Mouse (Mus musculus) adrenal gland, postnatal 14 days (tissue): ENCODE results near the gene Cbx3. TPM values are rescaled to one million over a fixed set of nuclear protein-coding genes. Genes with fewer than 3 reads are reported as not detected.
"Not testable (repeated sequence)": the region's sequence is repeated elsewhere in the genome, so short reads cannot be mapped to it uniquely, and the experiment has no call there.

Experiments used
- DNase-seq: peaks from one replicate; pipeline ENCODE4 v3.0.0; 2021; ENCODE audit warnings: mixed read lengths
- total RNA-seq: library from RNA; stranded (reverse); gene quantifications from 2 replicates; pipeline ENCODE4 v1.2.3, GENCODE M21; 2021

Cbx3 gene
- total RNA-seq, 1 experiment from 2014 or later = 111 TPM

- peak; percentile 98 for DNase-seq
Observed at GRCm38 (mm10) chr6:51469715-51470310, 347 bp upstream of the Cbx3 start, which contains the start of gene Hnrnpa2b1. TSS of gene Hnrnpa2b1 (minus strand) at chr6:51469894.

GRCm38 (mm10) chr6:51471179-51471505, 982 bp downstream of the Cbx3 start:
- no peak for DNase-seq

DNA sequence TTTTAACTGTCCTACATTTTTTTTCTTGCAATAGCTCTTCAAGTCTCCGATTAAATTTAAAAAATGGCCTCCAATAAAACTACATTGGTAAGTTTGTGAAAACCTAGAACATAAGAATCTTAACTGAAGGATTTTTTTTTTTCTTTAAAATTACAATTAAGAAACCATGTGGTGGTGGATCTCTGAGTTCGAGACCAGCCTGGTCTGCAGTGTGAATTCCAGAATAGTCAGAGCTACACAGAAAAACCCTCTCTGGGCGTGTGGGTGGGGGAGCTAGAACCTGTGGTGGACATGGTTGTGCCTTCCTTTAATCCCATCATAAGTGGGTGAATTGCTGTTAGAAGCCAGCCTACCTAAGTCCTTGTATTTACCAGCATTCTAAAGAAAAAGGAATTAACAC, 1.6 kb downstream of the Cbx3 start:
- no peak for DNase-seq

GRCm38 (mm10) chr6:51472213-51472612, 2.1 kb downstream of the Cbx3 start:
- no peak for DNase-seq

GRCm38 (mm10) chr6:51479136-51479731, 9.1 kb downstream of the Cbx3 start:
- no peak for DNase-seq

GRCm38 (mm10) chr6:51481548-51481947, 11.4 kb downstream of the Cbx3 start:
- DNase-seq = no peak

DNA sequence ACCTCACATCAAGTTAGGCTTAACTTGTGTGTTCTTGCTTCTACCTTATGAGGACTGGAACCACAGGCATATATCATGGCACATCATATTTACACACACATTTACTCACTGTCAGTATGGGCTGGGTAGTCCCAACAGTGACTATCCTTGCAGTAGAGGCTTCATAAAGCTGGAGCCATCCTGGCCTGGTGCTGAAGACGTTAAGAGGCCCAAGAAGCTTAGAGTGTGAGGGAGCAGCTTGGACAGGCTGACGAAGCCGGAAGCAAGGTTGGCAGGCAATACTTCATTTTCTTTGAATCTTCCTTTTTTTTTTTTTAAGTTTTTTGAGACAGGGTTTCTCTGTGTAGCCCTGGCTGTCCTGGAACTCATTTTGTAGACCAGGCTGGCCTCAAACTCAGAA, 13.7 kb downstream of the Cbx3 start:
- DNase-seq = no peak

DNA sequence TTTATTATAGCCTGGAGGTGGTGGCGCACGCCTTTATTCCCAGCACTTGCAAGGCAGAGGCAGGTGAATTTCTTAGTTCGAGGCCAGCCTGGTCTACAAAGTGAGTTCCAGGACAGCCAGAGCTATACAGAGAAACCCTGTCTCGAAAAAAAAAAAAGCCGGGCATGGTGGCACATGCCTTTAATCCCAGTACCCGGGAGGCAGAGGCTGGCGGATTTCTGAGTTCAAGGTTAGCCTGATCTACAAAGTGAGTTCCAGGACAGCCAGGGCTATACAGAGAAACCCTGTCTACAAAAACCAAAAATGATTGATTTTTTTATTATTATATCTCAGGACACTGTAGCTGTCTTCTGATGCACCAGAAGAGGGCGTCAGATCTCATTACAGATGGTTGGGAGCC, 14.4 kb downstream of the Cbx3 start:
- DNase-seq = not testable (repeated sequence)

- no peak for DNase-seq
Observed at GRCm38 (mm10) chr6:51485646-51486045, 15.5 kb downstream of the Cbx3 start.

DNA sequence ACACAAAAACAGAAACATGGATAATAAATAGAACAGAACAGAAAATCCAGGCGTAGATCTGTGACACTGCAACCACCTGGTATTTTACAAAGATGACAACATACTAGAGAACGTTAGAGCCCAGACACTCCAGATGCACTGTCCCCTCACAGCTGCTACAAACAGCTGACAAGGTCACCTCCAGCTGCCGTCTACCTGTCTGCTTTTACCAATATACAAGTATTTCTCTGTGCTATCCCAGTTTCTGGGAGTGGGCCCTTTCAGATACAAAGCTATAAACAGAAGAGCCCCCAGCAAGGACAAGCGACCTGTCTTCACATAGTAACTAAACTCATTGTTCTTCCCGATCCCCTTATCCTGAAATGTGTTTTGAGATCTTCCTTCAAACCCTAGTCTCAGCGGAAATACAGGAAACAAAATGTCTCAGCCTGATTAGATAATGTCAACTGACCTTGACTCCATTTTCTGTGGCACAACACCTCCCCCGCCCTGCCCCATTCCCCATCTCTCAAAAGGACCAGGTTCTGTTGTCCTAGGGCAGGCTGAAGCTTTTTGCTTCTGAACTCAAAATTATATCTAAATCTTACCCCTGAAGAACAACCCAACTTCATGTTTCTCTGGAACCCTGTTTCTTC, 16.0 kb downstream of the Cbx3 start:
- DNase-seq = no peak

GRCm38 (mm10) chr6:51486731-51487130, 16.6 kb downstream of the Cbx3 start:
- no peak for DNase-seq

GRCm38 (mm10) chr6:51489787-51490186, 19.6 kb downstream of the Cbx3 start:
- DNase-seq = peak; percentile 73

- DNase-seq = no peak
Observed at GRCm38 (mm10) chr6:51497321-51498111, 27.4 kb downstream of the Cbx3 start.

- no peak for DNase-seq
Observed at GRCm38 (mm10) chr6:51505671-51506070, 35.5 kb downstream of the Cbx3 start.

DNA sequence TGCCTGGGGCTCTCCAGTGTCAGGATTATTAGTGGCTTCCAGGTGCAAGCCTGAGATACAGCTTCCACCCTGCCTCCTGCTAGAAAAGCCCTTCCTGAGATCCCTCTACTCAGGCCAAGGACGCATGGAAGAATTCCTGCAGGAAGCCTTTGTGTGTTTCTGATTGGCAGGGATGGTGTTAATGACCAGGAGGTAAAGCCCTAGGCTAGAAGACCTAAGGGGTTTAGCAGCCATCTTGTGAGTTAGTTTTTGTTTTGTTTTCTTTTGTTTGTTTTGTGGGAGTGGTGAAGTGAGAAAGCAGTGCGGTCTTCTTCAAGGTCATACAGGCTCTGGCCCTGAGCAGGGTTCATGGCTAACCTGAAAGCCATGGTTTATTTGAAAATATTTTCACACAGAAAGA, 37.4 kb downstream of the Cbx3 start:
- DNase-seq = no peak

DNA sequence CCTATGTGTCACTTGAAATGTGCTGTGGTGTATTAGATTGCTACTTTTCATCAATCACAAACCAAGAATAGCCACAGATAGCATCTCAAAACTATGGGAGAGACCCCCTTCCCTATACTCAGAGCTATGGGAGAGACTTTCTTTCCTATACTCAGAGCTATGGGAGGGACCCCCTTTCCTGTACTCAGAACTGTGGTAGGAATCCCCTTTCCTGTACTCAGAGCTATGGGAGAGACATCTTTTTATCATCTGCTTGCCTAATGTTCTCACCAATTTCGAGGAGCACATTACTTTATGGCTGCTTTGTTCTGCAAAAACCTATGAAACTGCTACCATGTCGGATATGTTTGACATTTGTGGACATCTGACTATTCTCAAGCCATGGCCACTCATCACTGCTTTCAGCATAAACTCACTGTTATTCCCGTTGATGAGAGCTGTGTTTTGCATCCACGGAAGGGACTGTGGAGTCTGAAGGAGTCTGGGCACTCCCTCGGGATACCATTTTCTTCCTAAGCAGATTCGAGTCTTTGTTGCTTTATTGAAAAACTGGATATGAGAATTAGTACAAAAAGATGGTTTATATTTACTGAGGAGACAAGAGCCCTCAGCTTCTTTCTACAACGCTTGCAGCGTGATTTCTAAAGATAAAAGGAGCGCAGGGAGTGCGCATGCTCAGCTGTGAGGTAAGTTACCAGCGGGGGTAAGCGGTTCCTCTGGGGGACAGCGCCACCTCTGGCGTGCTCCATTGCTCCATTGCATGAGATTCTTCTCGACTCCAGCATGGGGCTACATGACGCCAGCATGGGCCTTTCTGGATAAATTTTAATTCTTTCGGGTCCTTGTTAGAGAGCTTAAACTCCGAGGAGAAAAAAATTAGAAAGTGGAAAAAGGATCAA, 38.8 kb downstream of the Cbx3 start:
- peak; percentile 89 for DNase-seq

- peak; percentile 78 for DNase-seq
Observed at GRCm38 (mm10) chr6:51510094-51510493, 39.9 kb downstream of the Cbx3 start.

DNA sequence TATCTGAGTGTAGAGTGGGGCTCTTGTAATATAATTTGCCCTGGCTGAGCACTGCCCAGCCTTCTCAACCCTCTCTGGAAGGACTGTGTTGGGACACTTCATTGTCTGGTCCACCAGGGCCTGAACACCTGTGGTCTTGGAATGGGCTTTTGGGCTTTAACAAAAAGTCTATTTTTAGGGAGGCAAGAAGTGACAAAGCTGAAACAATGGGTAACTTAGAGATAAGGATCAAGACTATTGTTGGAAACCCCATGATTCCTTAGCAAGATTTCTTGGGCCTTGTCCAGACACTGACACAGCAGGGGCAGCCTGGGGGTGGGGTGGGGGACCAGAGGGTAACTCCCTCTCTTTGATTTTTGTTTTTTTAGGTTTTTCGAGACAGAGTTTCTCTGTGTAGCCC, 40.8 kb downstream of the Cbx3 start:
- no peak for DNase-seq

DNA sequence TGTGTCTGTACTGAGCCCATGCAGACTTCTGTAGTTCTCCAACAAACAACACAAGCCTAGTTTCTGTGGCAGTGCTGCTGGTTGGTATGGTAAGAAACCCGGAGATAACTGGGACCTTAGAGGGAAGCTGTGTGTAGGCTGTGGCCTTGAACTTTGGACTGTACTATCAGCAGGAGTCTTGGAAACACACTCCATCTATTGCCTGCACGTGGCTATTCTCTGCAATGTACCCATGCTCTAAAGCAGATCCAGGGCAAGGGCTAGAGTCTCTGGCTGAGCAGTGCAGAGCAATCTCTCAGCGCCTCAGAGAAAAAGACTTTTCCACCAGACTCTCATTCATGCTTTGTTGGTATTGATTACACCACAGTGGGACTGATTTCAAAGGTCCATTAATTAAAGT, 43.6 kb downstream of the Cbx3 start:
- DNase-seq = no peak

DNA sequence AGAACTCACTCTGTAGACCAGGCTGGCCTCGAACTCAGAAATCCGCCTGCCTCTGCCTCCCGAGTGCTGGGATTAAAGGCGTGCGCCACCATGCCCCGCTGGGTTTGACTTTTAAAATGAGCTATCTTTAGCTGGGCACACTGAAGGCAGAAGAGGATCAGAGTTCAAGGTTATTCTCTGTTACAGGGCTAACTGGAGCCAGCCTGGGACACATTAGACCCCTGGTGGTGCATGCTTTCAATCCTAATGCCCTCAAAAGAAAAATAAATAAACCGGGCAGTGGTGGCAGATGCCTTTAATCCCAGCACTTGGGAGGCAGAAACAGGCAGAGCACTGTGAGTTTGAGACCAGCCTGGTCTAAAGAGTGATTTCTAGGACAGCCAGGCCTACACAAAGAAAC, 44.7 kb downstream of the Cbx3 start:
- DNase-seq = no peak

DNA sequence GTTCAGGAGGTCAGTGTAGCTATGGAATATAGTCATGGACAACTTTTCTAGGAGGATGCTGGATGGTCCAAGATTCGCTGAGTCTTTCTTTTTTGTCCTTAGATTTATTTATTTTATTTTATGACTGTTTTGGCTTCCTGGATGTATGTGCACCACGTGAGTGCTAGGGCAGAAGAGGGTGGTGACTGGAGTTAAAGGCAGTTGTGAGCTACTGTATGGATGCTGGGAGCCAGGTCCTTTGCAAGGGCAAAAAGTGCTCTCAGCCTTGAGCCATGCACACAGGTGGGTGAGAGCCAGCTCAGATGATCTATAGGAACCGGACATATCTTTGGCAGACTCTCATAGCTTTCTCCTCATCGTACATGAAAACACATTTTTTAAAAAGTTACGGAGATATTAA, 53.1 kb downstream of the Cbx3 start:
- no peak for DNase-seq

DNA sequence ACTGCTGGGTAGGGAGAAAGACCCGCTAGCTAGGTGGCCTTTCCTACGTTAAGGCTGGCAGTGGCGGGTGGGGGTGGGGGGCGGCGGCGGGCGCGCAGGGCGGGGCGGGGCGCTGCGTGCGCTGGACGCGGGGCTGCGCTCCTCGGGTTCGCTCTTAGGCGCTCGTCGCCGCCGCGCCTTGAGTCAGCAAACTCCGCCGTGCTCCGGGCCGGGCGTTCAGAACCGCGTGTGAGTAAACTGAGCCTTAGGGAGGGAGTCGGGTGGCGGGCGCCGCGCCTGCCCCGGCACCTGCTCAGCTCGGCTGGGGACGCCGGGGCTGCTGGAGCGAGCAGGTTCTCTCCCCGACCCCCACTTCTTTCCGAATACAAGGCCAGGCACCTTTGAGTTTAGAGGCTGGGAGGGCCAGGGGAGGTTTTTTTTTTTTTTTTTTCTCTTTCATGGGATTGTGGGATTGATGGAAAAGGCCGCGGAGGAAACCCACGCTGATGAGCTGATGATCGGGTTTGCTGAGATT, 53.7 kb downstream of the Cbx3 start, which contains the start of gene Snx10:
Gene Snx10 (plus strand): TSS at position 95 of the 514 bp plus-strand sequence.
- peak; percentile 68 for DNase-seq
